Mouse (Mus musculus): ENCODE measurements around the gene Pde6d. TPM values are rescaled to one million over a fixed set of nuclear protein-coding genes. Genes with fewer than 3 reads are reported as not detected.
A peak's percentile ranks its signal among the peaks of the same experiment; 100 is the strongest.

Gene Pde6d
- polyA plus RNA-seq, 1 experiment from 2014 or later, result 83.2 TPM

DNA sequence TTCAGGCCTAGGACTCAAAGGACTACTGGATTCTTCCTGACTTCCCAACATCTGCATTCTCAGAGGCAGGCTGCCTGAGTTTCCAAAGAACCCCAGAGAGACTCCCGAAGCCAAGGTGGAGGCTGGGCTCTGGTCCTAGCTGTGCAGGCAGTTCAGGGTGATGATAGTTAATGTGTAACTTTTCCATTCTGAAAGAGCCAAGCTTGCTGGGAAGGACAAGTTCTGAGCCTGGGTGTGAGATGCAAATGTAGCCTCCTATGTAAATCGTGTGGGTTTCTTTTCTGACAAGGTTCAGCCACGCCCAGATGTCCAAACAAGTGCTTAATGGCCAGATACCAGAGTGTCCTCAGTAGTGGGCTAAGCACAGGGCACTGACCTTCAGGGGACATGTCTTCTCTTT, 84.4 kb downstream of the Pde6d start:
- Histone ChIP-seq H3K4me3 (ENCODE audit: low read depth, low read length) (no peak overlapping the region), H3K27ac (ENCODE audit: low read depth, low read length) (peak overlapping the region; percentile 17; the same call in 1 of the 2 replicates), H3K27me3 (ENCODE audit: control insufficient read depth, insufficient read depth, low read length) (no peaks in the 10 kb centered on the region), H3K4me1 (ENCODE audit: control insufficient read depth, insufficient read depth, low read length) (peaks cover 15% of the 10 kb centered on the region), H3K9me3 (ENCODE audit: control insufficient read depth, low read length) (no peaks in the 10 kb centered on the region), H3K36me3 (ENCODE audit: control insufficient read depth, insufficient read depth, low read length) (no peaks in the 10 kb centered on the region), H3K9ac (ENCODE audit: low read length) (no peak overlapping the region), H3K4me2 (ENCODE audit: low read depth) (no peak overlapping the region)
- ATAC-seq (ENCODE audit: insufficient read depth, low FRiP score, low TSS enrichment) (no peak), DNase-seq (ENCODE audit: low spot score) (no peak)
- WGBS, result 35% methylated on average over 3 of the region's 3 CpGs

GRCm38 (mm10) chr1:86497361-86497760, 85.1 kb downstream of the Pde6d start:
- H3K4me1 ChIP-seq (ENCODE audit: control insufficient read depth, insufficient read depth, low read length), result peaks cover 11% of the 10 kb centered on the region
- DNase-seq (ENCODE audit: low spot score) (no peak), ATAC-seq (ENCODE audit: insufficient read depth, low FRiP score, low TSS enrichment) (no peak)
- H3K9me3 ChIP-seq (ENCODE audit: control insufficient read depth, low read length), result no peaks in the 10 kb centered on the region
- H3K9ac ChIP-seq (ENCODE audit: low read length), result no peak overlapping the region
- H3K4me2 ChIP-seq (ENCODE audit: low read depth), result no peak overlapping the region
- H3K27ac ChIP-seq (ENCODE audit: low read depth, low read length), result no peak overlapping the region
- WGBS, result 88% methylated on average over 5 of the region's 5 CpGs
- H3K36me3 ChIP-seq (ENCODE audit: control insufficient read depth, insufficient read depth, low read length), result no peaks in the 10 kb centered on the region
- no peak overlapping the region for H3K4me3 ChIP-seq (ENCODE audit: low read depth, low read length)
- H3K27me3 ChIP-seq (ENCODE audit: control insufficient read depth, insufficient read depth, low read length), result no peaks in the 10 kb centered on the region

GRCm38 (mm10) chr1:86496340-86496739, 86.1 kb downstream of the Pde6d start:
- WGBS, result 91% methylated on average over 4 of the region's 4 CpGs
- H3K9me3 ChIP-seq (ENCODE audit: control insufficient read depth, low read length), result no peaks in the 10 kb centered on the region
- peaks cover 5% of the 10 kb centered on the region for H3K4me1 ChIP-seq (ENCODE audit: control insufficient read depth, insufficient read depth, low read length)
- H3K27ac ChIP-seq (ENCODE audit: low read depth, low read length), result no peak overlapping the region
- no peak for ATAC-seq (ENCODE audit: insufficient read depth, low FRiP score, low TSS enrichment)
- H3K9ac ChIP-seq (ENCODE audit: low read length), result no peak overlapping the region
- H3K4me3 ChIP-seq (ENCODE audit: low read depth, low read length), result no peak overlapping the region
- no peaks in the 10 kb centered on the region for H3K36me3 ChIP-seq (ENCODE audit: control insufficient read depth, insufficient read depth, low read length)
- H3K27me3 ChIP-seq (ENCODE audit: control insufficient read depth, insufficient read depth, low read length), result no peaks in the 10 kb centered on the region
- H3K4me2 ChIP-seq (ENCODE audit: low read depth), result no peak overlapping the region
- DNase-seq (ENCODE audit: low spot score), result no peak

DNA sequence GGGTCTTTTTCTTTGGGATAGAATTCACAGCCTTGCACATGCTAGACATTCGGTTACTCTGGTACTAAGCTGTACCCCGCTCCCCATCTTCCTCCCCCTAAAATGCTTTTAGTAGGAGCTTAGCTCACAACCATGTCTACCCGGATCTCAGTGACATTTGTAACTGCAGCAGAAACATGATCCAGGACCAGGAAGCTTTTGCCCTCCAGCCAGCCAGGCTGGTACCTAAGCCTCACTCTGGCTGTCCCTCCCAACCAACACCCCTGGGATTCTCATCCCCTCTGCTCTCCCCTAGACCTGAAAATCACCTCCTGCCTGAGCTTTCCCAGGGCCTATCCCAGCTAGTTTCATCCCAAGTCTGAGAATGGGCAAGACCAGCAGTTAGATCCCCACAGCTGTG, 88.6 kb downstream of the Pde6d start:
- Histone ChIP-seq H3K27ac (ENCODE audit: low read depth, low read length) (no peak overlapping the region), H3K9me3 (ENCODE audit: control insufficient read depth, low read length) (no peaks in the 10 kb centered on the region), H3K9ac (ENCODE audit: low read length) (no peak overlapping the region), H3K4me3 (ENCODE audit: low read depth, low read length) (no peak overlapping the region), H3K27me3 (ENCODE audit: control insufficient read depth, insufficient read depth, low read length) (no peaks in the 10 kb centered on the region), H3K36me3 (ENCODE audit: control insufficient read depth, insufficient read depth, low read length) (no peaks in the 10 kb centered on the region), H3K4me1 (ENCODE audit: control insufficient read depth, insufficient read depth, low read length) (peaks cover 5% of the 10 kb centered on the region), H3K4me2 (ENCODE audit: low read depth) (no peak overlapping the region)
- WGBS, result 83% methylated on average over 3 of the region's 3 CpGs
- ATAC-seq (ENCODE audit: insufficient read depth, low FRiP score, low TSS enrichment) (no peak), DNase-seq (ENCODE audit: low spot score) (no peak)

Other genes starting within 250 kb of the Pde6d start
- gene Ncl, start 223.2 kb downstream of the Pde6d start, polyA plus RNA-seq (2014; fragmentation: Nextera tagmentation; extraction: Ambion mirVana), result 368 and 376 TPM in 2 replicates
- 0.35 TPM in 1 of 2 replicates, not detected in the other for gene Nmur1, start 156.4 kb downstream of the Pde6d start, polyA plus RNA-seq (2014; fragmentation: Nextera tagmentation; extraction: Ambion mirVana)
- not detected in 2 replicates for gene Tex44, start 156.3 kb downstream of the Pde6d start, polyA plus RNA-seq (2014; fragmentation: Nextera tagmentation; extraction: Ambion mirVana)
- 2,926 and 3,268 TPM in 2 replicates for gene Ptma, start 55.9 kb downstream of the Pde6d start, polyA plus RNA-seq (2014; fragmentation: Nextera tagmentation; extraction: Ambion mirVana)
- gene Cops7b, start 275 bp upstream of the Pde6d start, polyA plus RNA-seq (2014; fragmentation: Nextera tagmentation; extraction: Ambion mirVana), result 63.7 and 65.4 TPM in 2 replicates
- 8.8 and 11.0 TPM in 2 replicates for gene Nppc, start 87.9 kb upstream of the Pde6d start, polyA plus RNA-seq (2014; fragmentation: Nextera tagmentation; extraction: Ambion mirVana)
- gene Dis3l2, start 121.2 kb upstream of the Pde6d start, polyA plus RNA-seq (2014; fragmentation: Nextera tagmentation; extraction: Ambion mirVana), result 32.4 and 37.7 TPM in 2 replicates

All from neural tube, embryonic 11.5 days (tissue).